Mouse (Mus musculus) skeletal muscle tissue, adult 2 months (tissue): ENCODE measurements around the gene Myrfl.

Source experiments
- DNase-seq: peaks from one replicate; pipeline ENCODE4 v3.0.0-alpha.2; 2012; ENCODE audit warnings: low read depth, low spot score

Gene Myrfl

DNA sequence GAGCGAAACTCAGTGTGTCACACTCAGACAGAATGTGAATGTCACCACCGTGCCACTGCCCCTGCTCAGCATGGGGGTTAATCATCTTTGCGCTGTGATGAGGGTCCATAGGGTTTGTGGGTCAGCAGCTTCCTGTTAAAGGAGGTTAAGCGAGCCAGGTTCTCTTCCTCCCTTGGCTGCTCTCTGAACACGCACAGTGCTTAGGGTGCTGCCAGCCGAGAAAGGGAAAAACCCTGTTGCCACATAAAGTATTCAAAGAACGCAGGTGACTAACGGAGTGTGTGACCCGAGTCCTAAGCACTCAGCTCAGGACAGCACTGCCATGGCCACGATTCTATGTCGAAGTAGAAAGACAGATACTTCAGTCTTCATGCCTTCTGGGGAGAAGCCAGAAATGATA is 69.4 kb downstream of the Myrfl start:
- no peak for DNase-seq

DNA sequence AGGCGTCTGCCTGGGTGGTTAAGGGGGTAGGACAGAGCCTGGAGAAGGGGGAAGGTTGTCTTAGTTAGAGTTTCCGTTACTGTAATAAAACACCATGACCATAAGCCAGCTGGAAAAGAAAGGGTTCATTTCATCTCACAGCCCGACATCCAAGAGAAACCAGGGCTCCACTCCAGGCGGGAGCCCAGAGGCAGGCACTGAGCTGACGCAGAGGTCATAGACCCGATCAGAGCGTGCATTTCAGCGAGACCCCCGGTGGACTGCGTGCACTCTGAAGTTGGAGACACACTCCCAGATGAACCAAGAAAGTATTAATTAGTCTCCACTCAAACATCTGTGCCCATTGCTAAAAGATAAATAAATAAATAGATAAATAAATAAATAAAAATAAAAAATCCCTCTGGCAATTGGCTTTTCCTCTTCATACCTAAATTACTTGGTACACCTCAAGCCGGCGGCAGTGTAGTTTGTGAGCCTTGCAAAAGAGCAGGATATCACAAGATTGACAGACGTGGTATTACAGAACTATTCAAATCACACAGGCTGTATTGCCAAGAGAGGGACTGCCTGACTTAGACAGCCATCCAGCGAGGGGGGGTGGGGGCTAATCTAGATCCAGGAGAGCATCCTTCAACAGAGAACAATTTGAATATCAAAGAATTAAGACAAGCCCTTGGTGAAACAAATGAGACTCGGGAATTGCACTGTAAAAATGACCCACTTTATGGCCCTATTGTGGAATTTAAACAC is 81.2 kb downstream of the Myrfl start:
- DNase-seq, result no peak

DNA sequence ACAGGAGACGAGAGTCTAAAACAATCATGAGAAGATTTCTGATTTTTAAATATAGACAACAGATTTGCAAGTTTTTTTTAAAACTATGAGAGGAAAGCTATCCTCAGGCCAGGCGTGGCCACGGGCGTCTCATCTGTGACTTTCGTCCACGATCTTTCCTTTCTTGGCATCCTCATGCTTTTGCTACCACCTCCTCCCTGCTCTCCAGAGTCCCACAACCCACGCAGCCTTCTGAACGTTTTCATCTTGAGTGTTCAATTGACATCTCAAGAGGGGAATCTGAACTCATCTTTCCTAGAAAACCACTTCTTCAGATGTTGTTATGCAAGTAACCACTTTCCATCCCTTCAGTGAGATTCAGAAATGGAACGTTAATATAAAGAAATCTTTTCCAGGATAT is 83.6 kb downstream of the Myrfl start:
- no peak for DNase-seq

DNA sequence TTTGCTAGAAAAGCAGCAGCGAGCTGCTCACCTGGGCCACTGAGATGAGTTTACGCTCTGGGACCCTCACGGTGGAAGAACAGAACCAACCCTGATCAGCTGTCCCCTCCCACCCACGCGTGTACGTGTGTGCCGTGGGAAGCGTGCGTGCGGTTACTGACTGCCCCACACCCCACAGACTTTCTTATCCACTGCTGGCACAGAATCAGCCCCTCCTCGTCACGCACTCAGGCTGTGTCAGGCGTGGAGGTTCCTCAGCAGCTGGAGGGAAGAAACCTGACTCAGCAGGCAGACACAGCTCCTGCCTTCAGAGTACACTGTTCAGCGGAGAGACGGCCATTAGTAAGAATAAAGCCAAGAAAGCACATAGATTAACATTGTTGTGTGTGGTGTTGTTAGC is 86.0 kb downstream of the Myrfl start:
- DNase-seq, result no peak

GRCm38 (mm10) chr10:116809383-116809782 is 87.3 kb downstream of the Myrfl start:
- no peak for DNase-seq

- no peak for DNase-seq
Observed at GRCm38 (mm10) chr10:116808556-116809353, 88.0 kb downstream of the Myrfl start.

DNA sequence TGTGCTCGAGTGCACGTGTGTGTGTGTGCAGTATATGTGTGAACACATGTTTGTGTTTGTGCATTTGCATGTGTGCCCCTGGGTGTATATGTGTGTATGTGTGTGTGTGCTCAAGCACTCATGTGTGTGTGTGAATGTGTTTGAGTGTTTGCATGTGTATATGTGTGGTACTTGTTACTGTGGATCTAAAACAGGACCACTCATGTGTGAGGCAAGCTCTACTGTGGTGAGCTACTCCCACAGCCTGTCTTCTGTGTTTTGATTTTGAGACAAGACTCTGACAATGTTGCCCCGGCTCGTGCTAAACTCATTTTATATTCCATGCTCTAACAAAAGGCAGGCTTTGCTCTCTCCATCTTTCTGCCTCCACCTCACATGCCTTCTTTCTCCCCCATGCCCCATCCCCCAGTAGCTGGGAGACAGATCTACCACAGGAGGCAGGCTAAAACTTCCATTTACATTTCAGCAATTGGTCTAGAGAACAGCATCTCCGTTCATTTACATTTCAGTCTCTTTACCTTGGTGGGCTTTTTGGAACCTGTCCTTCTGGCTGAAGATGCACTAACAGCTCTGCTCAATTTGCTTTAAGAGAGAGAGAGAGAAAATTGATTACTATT is 94.4 kb downstream of the Myrfl start:
- no peak for DNase-seq

DNA sequence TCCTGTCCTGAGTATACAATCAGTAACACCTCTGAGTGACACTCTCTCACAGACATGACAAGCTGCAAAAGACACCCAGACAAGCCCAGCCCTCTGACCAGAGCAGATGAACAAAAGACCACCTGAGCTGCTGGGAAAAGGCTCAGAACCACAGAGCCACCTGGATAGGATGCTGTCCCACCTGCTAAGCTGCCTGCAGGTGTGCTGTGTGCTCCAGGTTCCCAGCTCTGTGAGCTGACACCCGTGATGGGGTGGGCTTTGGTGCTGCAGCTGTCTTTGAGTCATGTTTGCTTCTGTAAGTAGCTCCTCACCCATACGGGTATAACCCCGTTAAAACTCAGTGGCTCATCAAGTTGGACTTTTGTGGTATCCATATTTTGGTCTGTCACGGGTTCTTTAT is 95.4 kb downstream of the Myrfl start:
- no peak for DNase-seq

GRCm38 (mm10) chr10:116796066-116796465 is 100.7 kb downstream of the Myrfl start:
- no peak for DNase-seq

- DNase-seq, result no peak
Observed at GRCm38 (mm10) chr10:116789096-116789495, 107.6 kb downstream of the Myrfl start.

- no peak for DNase-seq
Observed at GRCm38 (mm10) chr10:116788431-116788830, 108.3 kb downstream of the Myrfl start.

DNA sequence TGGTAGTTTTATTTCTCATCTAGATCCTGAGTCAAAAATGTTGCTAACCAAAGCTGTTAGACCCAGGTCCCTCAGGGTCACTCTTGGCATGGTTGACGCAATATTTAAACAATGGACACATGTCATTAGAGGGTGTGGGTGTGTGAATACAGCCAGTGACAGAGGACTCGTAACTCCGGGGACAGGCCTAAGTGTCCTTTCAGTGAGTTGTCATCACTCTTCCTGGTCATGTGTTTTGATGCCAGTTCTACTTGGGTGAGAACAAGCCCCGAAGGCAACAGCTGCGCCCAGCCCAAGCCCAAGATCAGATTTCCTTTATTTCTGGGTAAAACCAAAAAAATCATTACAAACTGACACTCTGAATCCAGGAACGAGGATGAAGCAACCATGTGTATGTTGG is 112.6 kb downstream of the Myrfl start:
- DNase-seq, result no peak

- DNase-seq, result no peak
Observed at GRCm38 (mm10) chr10:116783020-116783419, 113.7 kb downstream of the Myrfl start.

DNA sequence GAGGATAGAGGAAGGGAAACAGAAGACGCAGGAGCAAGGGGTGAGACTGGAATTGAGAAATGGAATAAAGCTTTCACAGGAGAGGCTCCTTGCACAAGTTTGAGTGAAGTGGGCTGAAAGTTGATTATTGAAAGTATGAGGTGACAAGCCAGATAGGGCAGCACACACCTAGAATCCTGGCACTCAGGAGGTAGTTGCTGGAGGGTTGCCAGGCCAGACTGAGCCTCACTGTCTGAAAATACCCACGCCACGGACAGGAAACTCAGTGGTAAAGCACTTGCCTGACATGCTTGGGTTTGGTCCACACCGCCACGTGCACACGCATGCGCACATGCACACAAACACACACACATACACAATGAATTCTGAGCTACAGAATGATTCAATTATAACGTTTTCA is 118.8 kb downstream of the Myrfl start:
- DNase-seq, result no peak

DNA sequence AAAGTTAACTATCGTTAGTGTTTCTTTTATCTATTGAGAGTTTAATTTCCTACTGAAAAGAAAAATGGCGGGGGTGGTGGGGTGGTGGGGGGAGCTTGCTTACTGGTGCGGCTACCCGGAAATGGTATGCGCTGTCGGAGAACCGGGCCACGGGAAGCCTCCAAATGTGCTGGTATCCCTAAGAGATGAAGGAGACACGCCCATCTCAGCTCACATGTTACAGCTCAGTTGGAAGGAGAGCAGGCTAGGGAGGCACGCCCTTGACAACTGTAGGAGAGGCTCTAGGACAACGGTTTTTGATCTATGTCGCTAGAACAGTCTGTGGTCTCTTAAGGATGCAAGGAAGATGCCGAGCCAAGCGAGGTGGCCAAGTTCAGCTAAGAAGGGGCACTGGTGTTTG is 119.9 kb downstream of the Myrfl start:
- DNase-seq, result no peak

GRCm38 (mm10) chr10:116773846-116774750 is 122.6 kb downstream of the Myrfl start:
- DNase-seq, result peak; percentile 35

- peak; percentile 35 for DNase-seq
Observed at GRCm38 (mm10) chr10:116771215-116771935, 125.3 kb downstream of the Myrfl start.

DNA sequence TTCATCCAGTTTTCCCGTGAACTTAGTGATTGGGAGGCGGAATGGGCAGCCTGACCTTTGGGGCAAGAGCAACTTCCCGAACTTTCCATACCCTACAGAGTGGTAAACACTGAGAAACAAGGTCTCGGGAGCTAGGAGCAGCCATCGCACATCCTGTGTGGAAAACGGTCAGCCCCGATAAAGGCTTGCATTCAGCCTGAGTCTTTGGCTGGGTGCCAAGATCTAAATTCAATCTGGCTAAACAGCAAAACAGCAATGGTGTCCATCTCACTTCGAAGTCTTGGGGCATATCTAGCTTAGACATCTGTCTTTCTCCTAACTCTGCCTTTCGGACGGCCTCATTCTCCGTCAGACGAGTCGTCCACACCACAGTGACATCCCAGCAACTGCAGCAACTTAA is 128.1 kb downstream of the Myrfl start:
- no peak for DNase-seq

GRCm38 (mm10) chr10:116766525-116766924 is 130.2 kb downstream of the Myrfl start:
- no peak for DNase-seq

DNA sequence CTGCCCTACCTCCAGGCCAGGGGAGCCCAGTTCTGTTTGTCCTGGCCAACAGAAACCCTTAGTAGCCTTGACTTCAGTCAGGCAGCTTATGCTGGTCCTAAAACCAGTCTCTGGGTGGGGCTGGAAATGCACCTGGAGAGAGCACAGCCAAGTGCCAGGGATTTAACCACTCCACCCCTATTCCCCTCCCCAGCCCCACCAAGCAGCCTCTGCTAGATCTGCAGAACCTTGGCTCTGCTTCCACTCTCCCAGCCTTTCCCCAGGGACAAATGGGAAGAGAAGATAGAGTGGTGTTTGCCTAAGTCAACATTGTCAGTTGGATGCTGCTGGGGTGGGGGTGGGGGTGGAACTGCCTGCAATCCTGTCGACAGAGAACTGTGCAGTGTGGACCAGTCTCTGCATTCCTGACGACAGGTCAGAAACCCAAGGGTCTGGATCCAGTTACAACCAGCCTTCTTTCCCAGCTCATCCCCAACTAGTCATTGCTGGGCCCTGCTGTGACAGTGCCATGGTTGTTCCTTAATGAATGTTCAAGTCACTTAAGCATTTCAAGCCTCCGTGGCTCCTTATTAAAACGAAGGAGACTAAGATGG is 135.1 kb downstream of the Myrfl start:
- no peak for DNase-seq

DNA sequence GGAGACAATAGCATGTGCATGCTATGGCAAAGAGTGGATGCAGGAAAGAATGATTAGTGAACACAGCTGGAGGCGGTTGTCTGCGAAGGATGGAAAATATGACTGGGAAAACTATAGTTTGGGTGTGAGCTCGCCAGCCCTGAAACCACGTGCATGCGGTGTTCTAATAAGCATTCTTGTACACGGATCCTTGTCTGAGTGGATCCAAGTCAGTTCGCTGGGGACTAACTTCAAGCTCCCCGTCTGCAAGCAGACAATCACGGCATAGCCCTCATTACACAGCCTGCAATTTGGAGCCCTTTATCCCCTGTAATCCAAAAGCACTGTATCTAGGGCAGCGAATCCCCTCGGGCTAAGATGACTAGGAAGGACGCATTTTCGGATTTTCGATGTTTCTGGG is 136.2 kb downstream of the Myrfl start:
- no peak for DNase-seq
